Mouse (Mus musculus): Measurements from ENCODE around the gene Procr. TPM values are rescaled to one million over a fixed set of nuclear protein-coding genes. Genes with fewer than 3 reads are reported as not detected.

The Procr gene
- polyA plus RNA-seq, 1 experiment from 2014 or later, result 22.8 TPM

Other genes starting within 250 kb of the Procr start
- 15.5 and 16.8 TPM in 2 replicates for gene Acss2, start 233.2 kb upstream of the Procr start, polyA plus RNA-seq (2014; fragmentation: Nextera tagmentation; extraction: Ambion mirVana)
- gene Ggt7, start 232.9 kb upstream of the Procr start, polyA plus RNA-seq (2014; fragmentation: Nextera tagmentation; extraction: Ambion mirVana), result 3.6 and 4.0 TPM in 2 replicates
- gene Gss, start 158.3 kb upstream of the Procr start, polyA plus RNA-seq (2014; fragmentation: Nextera tagmentation; extraction: Ambion mirVana), result 46.1 and 49.6 TPM in 2 replicates
- 0.20 and 0.62 TPM in 2 replicates for gene Myh7b, start 139.9 kb upstream of the Procr start, polyA plus RNA-seq (2014; fragmentation: Nextera tagmentation; extraction: Ambion mirVana)
- gene Trpc4ap, start 58.7 kb upstream of the Procr start, polyA plus RNA-seq (2014; fragmentation: Nextera tagmentation; extraction: Ambion mirVana), result 127 and 129 TPM in 2 replicates
- gene Edem2, start 21.6 kb upstream of the Procr start, polyA plus RNA-seq (2014; fragmentation: Nextera tagmentation; extraction: Ambion mirVana), result 39.2 and 47.1 TPM in 2 replicates
- gene Gm17581, start 15.3 kb upstream of the Procr start, polyA plus RNA-seq (2014; fragmentation: Nextera tagmentation; extraction: Ambion mirVana), result not detected in 2 replicates
- 0.28 and 0.55 TPM in 2 replicates for gene Mmp24, start 24.2 kb downstream of the Procr start, polyA plus RNA-seq (2014; fragmentation: Nextera tagmentation; extraction: Ambion mirVana)
- gene BC029722, start 68.3 kb downstream of the Procr start, polyA plus RNA-seq (2014; fragmentation: Nextera tagmentation; extraction: Ambion mirVana), result 12.8 and 13.2 TPM in 2 replicates
- 251 and 255 TPM in 2 replicates for gene Eif6, start 75.8 kb downstream of the Procr start, polyA plus RNA-seq (2014; fragmentation: Nextera tagmentation; extraction: Ambion mirVana)
- 0.12 and 0.23 TPM in 2 replicates for gene Fam83c, start 83.7 kb downstream of the Procr start, polyA plus RNA-seq (2014; fragmentation: Nextera tagmentation; extraction: Ambion mirVana)
- gene Uqcc1, start 179.2 kb downstream of the Procr start, polyA plus RNA-seq (2014; fragmentation: Nextera tagmentation; extraction: Ambion mirVana), result 64.0 and 64.9 TPM in 2 replicates
- not detected in 2 replicates for gene Gm15557, start 189.6 kb downstream of the Procr start, polyA plus RNA-seq (2014; fragmentation: Nextera tagmentation; extraction: Ambion mirVana)
- gene Gdf5, start 194.2 kb downstream of the Procr start, polyA plus RNA-seq (2014; fragmentation: Nextera tagmentation; extraction: Ambion mirVana), result 0.81 and 1.8 TPM in 2 replicates
- gene Cep250, start 205.3 kb downstream of the Procr start, polyA plus RNA-seq (2014; fragmentation: Nextera tagmentation; extraction: Ambion mirVana), result 21.5 and 22.8 TPM in 2 replicates

All from intestine, embryonic 14.5 days (tissue).